Mouse (Mus musculus) stomach, embryonic 15.5 days (tissue): ENCODE measurements around the gene Secisbp2. TPM values are rescaled to one million over a fixed set of nuclear protein-coding genes. Genes with fewer than 3 reads are reported as not detected.
"Not testable (repeated sequence)": the region's sequence is repeated elsewhere in the genome, so short reads cannot be mapped to it uniquely, and the experiment has no call there.

Experiments used
- ATAC-seq: fragments of 200-750 bp; cut with Nextera tagmentation; 2 replicates; pipeline ENCODE4 v1.8.0; 2017; ENCODE audit warnings: low read depth, moderate number of reproducible peaks, moderate TSS enrichment; ENCODE audit not compliant: insufficient read depth, low FRiP score
- H3K27ac ChIP-seq: fragments of 300-500 bp; sonication (generic); 2 replicates; pipeline ENCODE4 v1.5.1; 2015; ENCODE audit warnings: mild to moderate bottlenecking, inconsistent platforms
- H3K27me3 ChIP-seq: fragments of 300-500 bp; sonication (generic); replicated peaks from 2 replicates; pipeline ENCODE4 v1.6.1; 2015; ENCODE audit warnings: inconsistent platforms
- H3K36me3 ChIP-seq: fragments of 300-500 bp; sonication (generic); 2 replicates; pipeline ENCODE4 v1.6.1; 2015; ENCODE audit warnings: inconsistent platforms
- H3K4me1 ChIP-seq: fragments of 300-500 bp; sonication (generic); 2 replicates; pipeline ENCODE4 v1.6.1; 2015; ENCODE audit warnings: inconsistent platforms
- H3K4me2 ChIP-seq: fragments of 300-500 bp; sonication (generic); 2 replicates; pipeline ENCODE4 v1.6.1; 2015; ENCODE audit warnings: mild to moderate bottlenecking, inconsistent platforms
- H3K4me3 ChIP-seq: fragments of 300-500 bp; sonication (generic); replicated peaks from 2 replicates; pipeline ENCODE4 v1.5.1; 2015; ENCODE audit warnings: inconsistent platforms
- H3K9ac ChIP-seq: fragments of 300-500 bp; sonication (generic); 2 replicates; pipeline ENCODE4 v1.6.1; 2015; ENCODE audit warnings: inconsistent platforms
- H3K9me3 ChIP-seq: fragments of 300-500 bp; sonication (generic); 2 replicates; pipeline ENCODE4 v1.6.1; 2016; ENCODE audit warnings: inconsistent platforms
- WGBS: fragments of 180-500 bp; shearing (Covaris S2); methylation state at CpG from one replicate; pipeline ENCODE4 v1.1.7; 2015; 5-methylcytosine and 5-hydroxymethylcytosine counted together
- polyA plus RNA-seq: library from polyadenylated mRNA; unstranded; fragments of >200 nt; fragmentation: Nextera tagmentation; extraction: Ambion mirVana; gene quantifications from 2 replicates; pipeline ENCODE4 v1.2.1, GENCODE M21; 2015

Gene Secisbp2
- polyA plus RNA-seq, 1 experiment from 2014 or later, result 27.3 TPM

- H3K27ac ChIP-seq, result no peak overlapping the region
- H3K9me3 ChIP-seq, result no peaks in the 10 kb centered on the region
- H3K36me3 ChIP-seq, result no peaks in the 10 kb centered on the region
- ATAC-seq, result no peak
- H3K27me3 ChIP-seq, result no peaks in the 10 kb centered on the region
- H3K9ac ChIP-seq, result no peak overlapping the region
- no peaks in the 10 kb centered on the region for H3K4me1 ChIP-seq
- WGBS, result 85% methylated on average over 5 of the region's 5 CpGs
- no peak overlapping the region for H3K4me3 ChIP-seq
- no peak overlapping the region for H3K4me2 ChIP-seq
These were observed 28.9 kb upstream of the Secisbp2 start for GRCm38 (mm10) chr13:51622626-51623025.

GRCm38 (mm10) chr13:51623678-51624077 lies 27.8 kb upstream of the Secisbp2 start:
- ATAC-seq, result no peak
- no peaks in the 10 kb centered on the region for H3K36me3 ChIP-seq
- H3K4me2 ChIP-seq, result no peak overlapping the region
- H3K9ac ChIP-seq, result no peak overlapping the region
- no peaks in the 10 kb centered on the region for H3K4me1 ChIP-seq
- no peak overlapping the region for H3K27ac ChIP-seq
- H3K4me3 ChIP-seq, result no peak overlapping the region
- no peaks in the 10 kb centered on the region for H3K9me3 ChIP-seq
- no peaks in the 10 kb centered on the region for H3K27me3 ChIP-seq
- 90% methylated on average over 2 of the region's 2 CpGs for WGBS

GRCm38 (mm10) chr13:51628273-51628848 lies 23.1 kb upstream of the Secisbp2 start:
- ATAC-seq, result no peak
- 74% methylated on average over 6 of the region's 6 CpGs for WGBS
- Histone ChIP-seq H3K4me1 (no peaks in the 10 kb centered on the region), H3K36me3 (no peaks in the 10 kb centered on the region), H3K9me3 (no peaks in the 10 kb centered on the region), H3K4me2 (no peak overlapping the region), H3K27me3 (no peaks in the 10 kb centered on the region), H3K4me3 (no peak overlapping the region), H3K27ac (no peak overlapping the region), H3K9ac (no peak overlapping the region)

- Histone ChIP-seq H3K9me3 (no peaks in the 10 kb centered on the region), H3K27ac (no peak overlapping the region), H3K27me3 (no peaks in the 10 kb centered on the region), H3K4me1 (no peaks in the 10 kb centered on the region), H3K36me3 (no peaks in the 10 kb centered on the region), H3K9ac (no peak overlapping the region), H3K4me2 (no peak overlapping the region), H3K4me3 (no peak overlapping the region)
- WGBS, result 77% methylated on average over 15 of the region's 15 CpGs
- no peak for ATAC-seq
These were observed 20.0 kb upstream of the Secisbp2 start for GRCm38 (mm10) chr13:51631354-51631992.

GRCm38 (mm10) chr13:51632560-51633218 lies 18.8 kb upstream of the Secisbp2 start:
- H3K9me3 ChIP-seq, result no peaks in the 10 kb centered on the region
- no peaks in the 10 kb centered on the region for H3K4me1 ChIP-seq
- 76% methylated on average over 5 of the region's 5 CpGs for WGBS
- no peak overlapping the region for H3K27ac ChIP-seq
- H3K27me3 ChIP-seq, result no peaks in the 10 kb centered on the region
- H3K4me2 ChIP-seq, result no peak overlapping the region
- H3K9ac ChIP-seq, result no peak overlapping the region
- ATAC-seq, result no peak
- no peaks in the 10 kb centered on the region for H3K36me3 ChIP-seq
- no peak overlapping the region for H3K4me3 ChIP-seq

GRCm38 (mm10) chr13:51635384-51635783 lies 16.1 kb upstream of the Secisbp2 start:
- not testable (repeated sequence) for H3K9ac ChIP-seq, ATAC-seq, H3K27ac ChIP-seq, H3K9me3 ChIP-seq, H3K27me3 ChIP-seq, H3K4me2 ChIP-seq, H3K36me3 ChIP-seq, H3K4me3 ChIP-seq, H3K4me1 ChIP-seq
- 37% methylated on average over 6 of the region's 9 CpGs for WGBS

- Histone ChIP-seq H3K27me3 (no peaks in the 10 kb centered on the region), H3K36me3 (no peaks in the 10 kb centered on the region), H3K9me3 (no peaks in the 10 kb centered on the region), H3K4me2 (no peak overlapping the region), H3K9ac (no peak overlapping the region), H3K4me1 (no peaks in the 10 kb centered on the region), H3K4me3 (no peak overlapping the region), H3K27ac (no peak overlapping the region)
- WGBS, result 78% methylated on average over 4 of the region's 4 CpGs
- no peak for ATAC-seq
These were observed 12.5 kb upstream of the Secisbp2 start for GRCm38 (mm10) chr13:51638958-51639357.

GRCm38 (mm10) chr13:51641424-51641823 lies 10.1 kb upstream of the Secisbp2 start:
- H3K36me3 ChIP-seq, result no peaks in the 10 kb centered on the region
- WGBS, result 83% methylated on average over 3 of the region's 3 CpGs

GRCm38 (mm10) chr13:51642171-51642778 lies 9.2 kb upstream of the Secisbp2 start:
- Histone ChIP-seq H3K4me3 (no peak overlapping the region), H3K4me1 (peaks cover 5% of the 10 kb centered on the region; the same call in 1 of the 2 replicates), H3K36me3 (no peaks in the 10 kb centered on the region), H3K9me3 (no peaks in the 10 kb centered on the region), H3K9ac (no peak overlapping the region), H3K27me3 (no peaks in the 10 kb centered on the region), H3K27ac (peak overlapping the region; percentile 40), H3K4me2 (peak overlapping the region; percentile 16; the same call in 1 of the 2 replicates)
- WGBS, result 33% methylated on average over 11 of the region's 11 CpGs
- ATAC-seq, result no peak

More at GRCm38 (mm10) chr13:51641424-51641823, 10.1 kb upstream of the Secisbp2 start:
- no peaks in the 10 kb centered on the region for H3K27me3 ChIP-seq
- no peak overlapping the region for H3K4me2 ChIP-seq
- no peaks in the 10 kb centered on the region for H3K4me1 ChIP-seq
- H3K9me3 ChIP-seq, result no peaks in the 10 kb centered on the region
- H3K9ac ChIP-seq, result no peak overlapping the region
- no peak overlapping the region for H3K4me3 ChIP-seq
- ATAC-seq, result no peak
- H3K27ac ChIP-seq, result no peak overlapping the region

GRCm38 (mm10) chr13:51643924-51644828 lies 7.3 kb upstream of the Secisbp2 start:
- no peaks in the 10 kb centered on the region for H3K36me3 ChIP-seq
- no peaks in the 10 kb centered on the region for H3K9me3 ChIP-seq
- H3K4me1 ChIP-seq, result peaks cover 16% of the 10 kb centered on the region; the same call in 1 of the 2 replicates
- H3K9ac ChIP-seq, result 0 out of 2 replicates have a peak overlapping the region, but pooled peaks have one; percentile 21
- ATAC-seq, result no peak
- H3K27me3 ChIP-seq, result no peaks in the 10 kb centered on the region
- peak overlapping the region; percentile 57 for H3K4me2 ChIP-seq
- peak overlapping the region; percentile 66 for H3K4me3 ChIP-seq
- 43% methylated on average over 20 of the region's 20 CpGs for WGBS
- H3K27ac ChIP-seq, result peak overlapping the region; percentile 79
